Mouse (Mus musculus) T-cell, adult 66 days (primary cell): ENCODE measurements around the gene Gm21812. TPM values are rescaled to one million over a fixed set of nuclear protein-coding genes. Genes with fewer than 3 reads are reported as not detected.

ENCODE experiments used
- total RNA-seq, 2 experiments: library from RNA; stranded (reverse); gene quantifications; 3 replicates in 1 of 2; 4 replicates in 1 of 2; pipeline ENCODE4 v1.2.4; 2023

The Gm21812 gene
- not detected for total RNA-seq

DNA sequence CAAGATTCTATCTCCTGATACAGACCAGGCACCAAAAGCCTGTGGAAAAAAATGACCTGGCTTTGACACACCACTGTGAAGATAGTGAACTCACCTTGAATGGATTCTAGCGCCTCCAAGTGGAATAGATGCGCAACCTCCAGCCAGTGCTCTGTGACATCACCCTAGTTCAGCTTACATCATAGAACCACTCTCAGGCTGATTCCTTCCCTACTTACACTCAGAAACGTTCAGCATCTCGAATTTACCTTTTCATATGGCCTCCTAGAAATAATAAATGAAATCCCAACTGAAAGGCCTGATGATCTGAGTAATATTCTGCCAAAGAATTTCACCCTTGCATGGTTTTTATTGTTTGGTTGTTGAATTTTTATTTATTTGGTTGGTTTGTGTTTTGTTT, at the start of gene Gm21812:
Gene Gm21812 (minus strand): TSS at position 101 of the 400 bp plus-strand sequence.

Other genes with a start within 250 kb of the Gm21812 start
- not detected for gene Gm21292, start 213.3 kb downstream of the Gm21812 start, total RNA-seq
- gene Gm21721, start 145.0 kb downstream of the Gm21812 start, total RNA-seq: not detected
- not detected for gene Gm21874, start 69.0 kb upstream of the Gm21812 start, total RNA-seq